Mouse (Mus musculus) spleen, postnatal 10 days (tissue): ENCODE measurements around the gene Kmt2d.

Experiments
- DNase-seq, 2 experiments: peaks; one replicate each; pipeline ENCODE4 v3.0.0; 2021 to 2022; ENCODE audit warnings: low spot score in 2 of 2

Kmt2d gene

GRCm38 (mm10) chr15:98802926-98803325 is 68.1 kb downstream of the Kmt2d start:
- no peak for DNase-seq

GRCm38 (mm10) chr15:98799396-98799795 is 71.6 kb downstream of the Kmt2d start:
- DNase-seq, result peak; percentile 72 to 86

GRCm38 (mm10) chr15:98798903-98799302 is 72.1 kb downstream of the Kmt2d start:
- DNase-seq, result no peak

- no peak for DNase-seq
Observed at GRCm38 (mm10) chr15:98797835-98798492, 73.0 kb downstream of the Kmt2d start.

GRCm38 (mm10) chr15:98796803-98797595 is 74.0 kb downstream of the Kmt2d start:
- DNase-seq, result no peak

- no peak for DNase-seq
Observed at GRCm38 (mm10) chr15:98793141-98793698, 77.8 kb downstream of the Kmt2d start.

- no peak for DNase-seq
Observed at GRCm38 (mm10) chr15:98792233-98793020, 78.6 kb downstream of the Kmt2d start.

GRCm38 (mm10) chr15:98791771-98792170 is 79.2 kb downstream of the Kmt2d start:
- DNase-seq, result no peak

GRCm38 (mm10) chr15:98791221-98791620 is 79.8 kb downstream of the Kmt2d start:
- DNase-seq, result no peak

- no peak for DNase-seq
Observed at GRCm38 (mm10) chr15:98790761-98791160, 80.2 kb downstream of the Kmt2d start.

- DNase-seq, result peak; percentile 43 to 76
Observed at GRCm38 (mm10) chr15:98789661-98790535, 81.1 kb downstream of the Kmt2d start, which contains the start of gene Wnt1. TSS of gene Wnt1 (plus strand) at chr15:98789857.

GRCm38 (mm10) chr15:98788972-98789660 is 81.9 kb downstream of the Kmt2d start:
- DNase-seq, result no peak

- DNase-seq, result no peak
Observed at GRCm38 (mm10) chr15:98787930-98788329, 83.1 kb downstream of the Kmt2d start.

- peak in 1 of 2 experiments; percentile 54 for DNase-seq
Observed at GRCm38 (mm10) chr15:98785744-98786143, 85.3 kb downstream of the Kmt2d start.
